Mouse (Mus musculus) right cerebral cortex, postnatal 10 days (tissue): ENCODE measurements around the gene Pgd.
"Not testable (repeated sequence)": the region's sequence is repeated elsewhere in the genome, so short reads cannot be mapped to it uniquely, and the experiment has no call there.

Experiments
- DNase-seq, 2 experiments: peaks; one replicate each; pipeline ENCODE4 v3.0.0; 2021; ENCODE audit warnings: low spot score in 2 of 2

Gene Pgd

DNA sequence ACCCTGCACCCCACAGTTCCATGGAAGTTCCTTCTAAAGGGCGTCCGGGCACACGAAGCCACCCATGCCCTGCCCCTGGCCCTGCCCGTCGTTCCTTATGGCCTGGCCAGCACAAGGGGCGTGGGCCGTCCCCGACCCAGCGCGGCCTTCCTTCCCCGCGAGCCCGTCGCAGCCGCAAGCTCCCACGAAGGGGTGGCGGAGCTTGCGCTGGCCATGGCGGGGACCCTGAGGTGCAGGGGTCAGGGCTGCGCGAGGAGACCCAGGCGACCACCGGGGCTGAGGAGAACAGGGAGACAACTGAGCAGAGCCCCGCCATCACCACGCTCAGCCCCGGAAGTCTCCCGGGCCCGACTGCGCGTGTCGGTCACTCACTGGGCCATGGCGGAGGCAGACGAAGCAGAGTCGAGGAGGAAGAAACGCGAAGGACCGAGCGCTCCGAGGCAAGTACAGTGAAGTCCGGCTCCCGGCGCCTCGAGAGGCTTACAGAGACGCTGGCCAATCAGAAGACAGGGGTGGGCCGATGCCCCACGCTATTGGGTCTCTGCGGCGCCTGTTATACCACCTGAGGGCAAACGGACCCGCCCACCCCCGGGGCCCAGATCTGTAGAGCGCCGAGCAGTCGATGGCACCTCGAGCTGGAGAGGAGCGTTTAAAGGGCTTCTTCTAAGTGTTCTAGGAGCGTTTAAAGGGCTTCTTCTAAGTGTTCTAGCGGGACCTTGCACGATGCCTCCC is at the start of gene Pgd:
Pgd (minus strand) TSS at position 557 of the 732 bp plus-strand sequence.
- DNase-seq = peak; percentile 98 to 99

- no peak for DNase-seq
These were observed 49.4 kb upstream of the Pgd start for GRCm38 (mm10) chr4:149215982-149216381.

- no peak for DNase-seq
These were observed 48.8 kb upstream of the Pgd start for GRCm38 (mm10) chr4:149215397-149215796.

DNA sequence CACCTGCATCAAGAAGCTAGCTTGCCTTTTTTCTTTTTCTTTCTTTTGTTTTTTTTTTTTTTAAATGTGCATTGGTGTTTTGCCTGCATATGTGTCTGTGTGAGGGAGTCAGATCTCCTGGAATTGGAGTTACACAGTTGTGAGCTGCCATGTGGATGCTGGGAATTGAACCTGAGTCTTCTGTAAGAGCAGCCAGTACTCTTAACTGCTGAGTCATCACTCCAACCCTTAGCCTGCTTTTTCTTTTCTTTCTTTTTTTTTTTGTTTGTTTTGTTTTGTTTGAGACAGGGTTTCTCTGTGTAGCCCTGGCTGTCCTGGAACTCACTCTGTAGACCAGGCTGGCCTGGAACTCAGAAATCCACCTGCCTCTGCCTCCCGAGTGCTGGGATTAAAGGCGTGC is 47.9 kb upstream of the Pgd start:
- not testable (repeated sequence) for DNase-seq

- DNase-seq = no peak
These were observed 46.9 kb upstream of the Pgd start for GRCm38 (mm10) chr4:149213466-149213865.

DNA sequence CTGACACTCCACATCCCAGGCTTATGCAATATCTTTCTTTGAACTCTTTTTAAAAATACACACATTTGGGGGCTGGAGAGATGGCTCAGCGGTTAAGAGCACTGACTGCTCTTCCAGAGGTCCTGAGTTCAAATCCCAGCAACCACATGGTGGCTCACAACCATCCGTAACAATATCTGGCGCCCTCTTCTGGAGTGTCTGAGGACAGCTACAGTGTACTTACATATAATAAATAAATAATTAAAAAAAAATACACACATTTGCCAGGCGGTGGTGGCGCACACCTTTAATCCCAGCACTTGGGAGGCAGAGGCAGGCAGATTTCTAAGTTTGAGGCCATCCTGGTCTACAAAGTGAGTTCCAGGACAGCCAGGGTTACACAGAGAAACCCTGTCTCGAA is 44.9 kb upstream of the Pgd start:
- DNase-seq = not testable (repeated sequence)

DNA sequence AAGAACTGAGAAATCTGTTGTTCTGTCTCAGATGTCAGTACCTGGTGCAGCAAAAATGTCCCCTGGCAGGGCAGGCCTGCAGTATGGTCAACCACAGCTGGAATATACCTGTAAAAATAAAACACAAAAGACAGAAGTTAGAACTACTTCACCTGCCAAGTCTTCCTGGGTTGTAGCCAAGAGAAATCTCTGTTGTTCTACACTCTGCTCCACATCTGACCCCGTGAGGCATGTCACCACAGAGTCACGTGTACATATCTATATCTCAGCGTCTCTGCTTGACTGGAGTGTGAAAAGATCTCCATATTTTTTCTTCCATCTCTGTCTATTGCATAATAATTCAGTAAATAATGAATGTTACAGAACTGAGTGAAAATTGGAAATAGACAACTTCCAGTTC is 35.9 kb upstream of the Pgd start:
- DNase-seq = no peak

GRCm38 (mm10) chr4:149201110-149201509 is 34.5 kb upstream of the Pgd start:
- no peak for DNase-seq

- no peak for DNase-seq
These were observed 30.6 kb upstream of the Pgd start for GRCm38 (mm10) chr4:149197180-149197579.

DNA sequence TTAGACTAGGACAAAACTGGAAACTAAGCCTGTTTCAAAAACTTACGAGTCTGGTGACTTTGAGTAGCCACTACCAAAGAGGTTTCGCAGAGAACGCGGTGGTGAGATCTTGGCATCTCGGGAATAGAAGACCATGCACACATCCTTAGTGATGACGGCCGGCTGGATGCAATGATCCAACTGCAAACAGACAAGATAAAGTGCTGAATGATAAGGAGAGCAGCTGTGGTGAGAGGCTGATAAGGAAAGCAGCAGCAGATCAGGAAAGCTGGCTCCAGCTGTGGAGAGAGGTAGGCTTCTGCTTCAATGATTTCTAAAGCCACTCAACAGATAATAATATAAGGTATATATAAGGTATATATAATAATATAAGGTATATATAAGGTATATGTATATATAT is 24.5 kb upstream of the Pgd start:
- no peak for DNase-seq

- DNase-seq = no peak
These were observed 22.0 kb upstream of the Pgd start for GRCm38 (mm10) chr4:149188563-149188962.

- DNase-seq = no peak
These were observed 16.2 kb upstream of the Pgd start for GRCm38 (mm10) chr4:149182755-149183154.

- no peak for DNase-seq
These were observed 15.6 kb upstream of the Pgd start for GRCm38 (mm10) chr4:149182192-149182591.

DNA sequence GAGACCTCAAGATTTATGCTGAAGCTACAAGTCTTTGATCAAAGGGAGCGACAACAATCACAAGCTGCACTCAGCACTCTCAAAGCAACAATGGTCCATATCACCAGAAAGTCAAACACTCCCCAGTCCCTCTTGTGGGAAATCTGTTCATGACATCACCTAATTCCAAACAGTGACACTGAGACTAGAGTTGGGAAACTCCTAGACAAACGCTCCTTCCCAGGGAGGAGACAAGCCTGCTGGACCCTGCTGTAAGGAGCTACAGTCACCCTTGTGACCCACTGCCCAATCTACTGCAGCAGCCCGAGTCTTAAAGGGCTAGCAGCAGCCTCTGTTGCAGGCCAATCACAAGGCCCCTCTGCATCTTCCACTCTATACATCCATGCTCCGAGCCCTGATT is 13.0 kb upstream of the Pgd start:
- no peak for DNase-seq

DNA sequence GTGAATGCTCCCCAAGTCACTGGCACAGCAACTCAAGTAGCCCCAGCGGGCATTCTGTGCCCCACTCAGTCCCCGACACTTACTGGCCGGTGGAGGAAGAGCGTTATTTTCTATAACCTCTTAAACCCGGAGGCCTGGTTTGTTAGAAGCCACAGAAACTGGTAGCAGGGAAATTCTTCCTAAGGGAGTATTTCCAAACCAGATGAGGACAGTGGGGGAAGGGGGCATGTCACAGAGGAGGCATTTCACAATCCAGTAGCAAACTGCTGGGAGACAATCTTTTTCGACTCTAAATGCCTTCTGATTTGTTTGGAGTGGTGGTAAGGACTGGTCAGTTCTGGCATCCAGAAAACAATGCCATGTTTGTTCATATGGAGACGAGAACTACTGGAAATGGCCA is 12.6 kb upstream of the Pgd start:
- no peak for DNase-seq

GRCm38 (mm10) chr4:149178328-149178727 is 11.8 kb upstream of the Pgd start:
- no peak for DNase-seq

DNA sequence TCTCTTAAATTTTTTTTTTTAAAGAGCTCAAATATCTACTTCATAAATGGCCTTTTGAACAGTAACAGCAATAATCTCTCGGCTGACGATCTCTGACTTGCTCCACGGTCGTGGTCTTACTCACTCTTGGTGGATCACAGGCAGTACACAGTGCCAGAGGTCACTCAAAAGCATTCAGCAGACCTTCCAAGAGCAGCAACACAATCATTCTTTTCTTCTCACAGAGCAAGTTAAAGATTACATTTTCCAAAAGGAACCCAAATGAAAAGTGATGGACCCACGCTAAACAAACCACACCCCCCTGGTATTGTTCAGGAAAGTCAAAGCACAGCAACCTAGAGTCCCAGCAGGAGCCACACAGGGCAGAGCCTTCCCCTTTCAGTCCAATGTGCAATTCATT is 10.5 kb upstream of the Pgd start:
- no peak for DNase-seq

- no peak for DNase-seq
These were observed 10.1 kb upstream of the Pgd start for GRCm38 (mm10) chr4:149176645-149177044.

DNA sequence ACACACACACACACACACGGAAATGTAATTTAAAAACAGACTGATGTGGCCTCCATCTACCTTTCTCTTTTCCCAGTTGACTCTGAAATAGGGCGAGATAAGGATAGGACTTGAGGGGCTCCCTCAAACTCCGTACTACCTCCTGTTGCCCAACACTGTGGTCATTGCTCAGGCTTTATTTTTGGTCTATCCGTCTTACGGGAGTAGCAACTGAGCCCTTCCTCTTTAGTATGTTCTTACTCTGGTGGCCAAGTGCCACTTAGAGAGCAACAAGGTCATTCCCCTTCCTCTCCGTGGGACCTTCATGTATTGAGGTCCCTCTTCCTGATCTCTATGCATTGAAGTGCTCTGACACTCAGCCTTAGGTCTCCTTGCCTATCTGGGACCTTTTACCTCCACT is 7.1 kb upstream of the Pgd start:
- DNase-seq = no peak

GRCm38 (mm10) chr4:149172666-149173065 is 6.1 kb upstream of the Pgd start:
- DNase-seq = peak in 1 of 2 experiments; percentile 46

- DNase-seq = no peak
These were observed 5.5 kb upstream of the Pgd start for GRCm38 (mm10) chr4:149172083-149172482.

- no peak for DNase-seq
These were observed 5.0 kb upstream of the Pgd start for GRCm38 (mm10) chr4:149171581-149171981.

DNA sequence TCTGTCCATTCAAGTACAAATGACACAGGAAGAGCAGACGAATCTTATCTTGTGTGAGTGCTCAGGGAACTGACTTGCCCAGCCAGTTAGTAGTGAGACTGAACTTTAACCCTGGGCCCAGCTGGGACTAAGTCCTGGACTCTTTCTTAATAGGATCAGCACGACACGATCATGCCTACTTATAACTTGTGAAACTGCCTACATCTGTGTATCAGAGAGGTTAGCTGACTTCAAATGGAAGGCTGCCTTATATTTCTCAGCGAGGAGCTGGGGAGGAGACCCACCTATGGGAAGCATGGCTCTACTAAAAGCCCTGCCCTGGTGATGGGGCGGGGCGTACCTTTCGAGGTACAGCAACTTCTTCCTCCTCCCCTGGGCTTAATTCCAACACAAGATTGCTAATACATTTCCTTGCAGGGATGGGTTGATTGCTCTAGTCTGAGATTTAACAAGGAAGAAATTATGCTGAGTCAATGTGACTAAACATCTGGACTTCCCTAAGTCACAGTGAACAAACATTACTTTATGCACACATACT is 3.9 kb upstream of the Pgd start:
- DNase-seq = no peak

DNA sequence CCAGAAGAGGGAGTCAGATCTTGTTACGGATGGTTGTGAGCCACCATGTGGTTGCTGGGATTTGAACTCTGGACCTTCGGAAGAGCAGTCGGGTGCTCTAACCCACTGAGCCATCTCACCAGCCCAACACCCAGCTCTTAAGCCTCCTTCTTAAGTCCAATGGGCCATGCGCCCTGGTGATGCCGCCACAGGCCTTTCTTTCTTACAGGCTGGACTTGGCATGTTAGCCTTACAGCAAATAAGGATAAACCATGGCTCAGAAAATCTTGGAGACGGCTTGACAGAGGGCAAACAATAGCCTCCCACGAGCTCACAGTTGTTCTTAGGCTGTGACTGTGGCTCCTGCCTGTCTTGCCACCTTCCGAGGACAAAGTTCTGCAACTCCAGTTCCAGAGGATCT is 3.4 kb upstream of the Pgd start:
- DNase-seq = not testable (repeated sequence)
